Mouse (Mus musculus): ENCODE measurements at regions not wholly inside any gene's neighbourhood (a gene's known extent, or its start where the extent isn't known, plus 50 kb on each side); places are given as distances from the start of the nearest gene placed in this dataset.

GRCm38 (mm10) chr13:57291737-57292490 lies 396.1 kb upstream of the Trpc7 start:
- Histone ChIP-seq H3K9ac (replicated peaks) (no peak overlapping the region), H3K4me3 (ENCODE audit: insufficient read depth in 1 of 2, low read depth in 2 of 2, low read length in 2 of 2) (no peak overlapping the region), H3K9me3 (ENCODE audit: control insufficient read depth, low read length) (no peaks in the 10 kb centered on the region), H3K27me3 (ENCODE audit: control insufficient read depth, insufficient read depth, low read length) (no peaks in the 10 kb centered on the region), H3K27ac (no peak overlapping the region), H3K36me3 (replicated peaks; ENCODE audit: control insufficient read depth, insufficient read depth, low read depth) (no peaks in the 10 kb centered on the region), H3K4me1 (replicated peaks; ENCODE audit: control insufficient read depth in 2 of 2, insufficient read depth in 2 of 2, low read length in 1 of 2) (no peaks in the 10 kb centered on the region), H3K4me2 (ENCODE audit: low read depth) (no peak overlapping the region)
- 62% methylated on average over 9 of the region's 9 CpGs for WGBS (ENCODE audit: insufficient replicate concordance)
- DNase-seq (ENCODE audit: low read depth in 3 of 3, low spot score in 3 of 3) (no peak), ATAC-seq (ENCODE audit: insufficient read depth) (no peak)
- TF ChIP-seq EP300 (IDR thresholded peaks at IDR 0.05; ENCODE audit: low read depth) (no peak), CTCF (IDR thresholded peaks at IDR 0.05; ENCODE audit: low read depth) (no peak)

GRCm38 (mm10) chr13:57286168-57286567 lies 390.4 kb upstream of the Trpc7 start:
- TF ChIP-seq EP300 (IDR thresholded peaks at IDR 0.05; ENCODE audit: low read depth) (no peak), CTCF (IDR thresholded peaks at IDR 0.05; ENCODE audit: low read depth) (no peak)
- WGBS (ENCODE audit: insufficient replicate concordance), result 68% methylated on average over 2 of the region's 2 CpGs
- DNase-seq (ENCODE audit: low read depth in 3 of 3, low spot score in 3 of 3), result no peak

GRCm38 (mm10) chr13:57282816-57283215 lies 387.0 kb upstream of the Trpc7 start:
- WGBS (ENCODE audit: insufficient replicate concordance), result 26% methylated on average over 8 of the region's 8 CpGs
- no peak overlapping the region for H3K4me2 ChIP-seq (ENCODE audit: low read depth)

More at GRCm38 (mm10) chr13:57286168-57286567, 390.4 kb upstream of the Trpc7 start:
- Histone ChIP-seq H3K27ac (no peak overlapping the region), H3K27me3 (ENCODE audit: control insufficient read depth, insufficient read depth, low read length) (no peaks in the 10 kb centered on the region), H3K4me1 (replicated peaks; ENCODE audit: control insufficient read depth in 2 of 2, insufficient read depth in 2 of 2, low read length in 1 of 2) (no peaks in the 10 kb centered on the region), H3K36me3 (replicated peaks; ENCODE audit: control insufficient read depth, insufficient read depth, low read depth) (no peaks in the 10 kb centered on the region), H3K9ac (replicated peaks) (no peak overlapping the region), H3K9me3 (ENCODE audit: control insufficient read depth, low read length) (no peaks in the 10 kb centered on the region), H3K4me2 (ENCODE audit: low read depth) (no peak overlapping the region), H3K4me3 (ENCODE audit: insufficient read depth in 1 of 2, low read depth in 2 of 2, low read length in 2 of 2) (no peak overlapping the region)
- no peak for ATAC-seq (ENCODE audit: insufficient read depth)

GRCm38 (mm10) chr13:57281941-57282710 lies 386.3 kb upstream of the Trpc7 start:
- Histone ChIP-seq H3K27me3 (ENCODE audit: control insufficient read depth, insufficient read depth, low read length) (no peaks in the 10 kb centered on the region), H3K36me3 (replicated peaks; ENCODE audit: control insufficient read depth, insufficient read depth, low read depth) (no peaks in the 10 kb centered on the region), H3K27ac (no peak overlapping the region), H3K9me3 (ENCODE audit: control insufficient read depth, low read length) (no peaks in the 10 kb centered on the region), H3K9ac (replicated peaks) (no peak overlapping the region), H3K4me1 (replicated peaks; ENCODE audit: control insufficient read depth in 2 of 2, insufficient read depth in 2 of 2, low read length in 1 of 2) (no peaks in the 10 kb centered on the region), H3K4me2 (ENCODE audit: low read depth) (no peak overlapping the region), H3K4me3 (ENCODE audit: insufficient read depth in 1 of 2, low read depth in 2 of 2, low read length in 2 of 2) (no peak overlapping the region)
- TF ChIP-seq CTCF (IDR thresholded peaks at IDR 0.05; ENCODE audit: low read depth) (no peak), EP300 (IDR thresholded peaks at IDR 0.05; ENCODE audit: low read depth) (no peak)
- WGBS (ENCODE audit: insufficient replicate concordance), result 38% methylated on average over 24 of the region's 24 CpGs
- no peak for DNase-seq (ENCODE audit: low read depth in 3 of 3, low spot score in 3 of 3)
- ATAC-seq (ENCODE audit: insufficient read depth), result no peak

More at GRCm38 (mm10) chr13:57282816-57283215, 387.0 kb upstream of the Trpc7 start:
- Histone ChIP-seq H3K9ac (replicated peaks) (no peak overlapping the region), H3K4me1 (replicated peaks; ENCODE audit: control insufficient read depth in 2 of 2, insufficient read depth in 2 of 2, low read length in 1 of 2) (no peaks in the 10 kb centered on the region), H3K4me3 (ENCODE audit: insufficient read depth in 1 of 2, low read depth in 2 of 2, low read length in 2 of 2) (no peak overlapping the region), H3K9me3 (ENCODE audit: control insufficient read depth, low read length) (no peaks in the 10 kb centered on the region), H3K27me3 (ENCODE audit: control insufficient read depth, insufficient read depth, low read length) (no peaks in the 10 kb centered on the region), H3K36me3 (replicated peaks; ENCODE audit: control insufficient read depth, insufficient read depth, low read depth) (no peaks in the 10 kb centered on the region), H3K27ac (no peak overlapping the region)
- TF ChIP-seq EP300 (IDR thresholded peaks at IDR 0.05; ENCODE audit: low read depth) (no peak), CTCF (IDR thresholded peaks at IDR 0.05; ENCODE audit: low read depth) (no peak)
- DNase-seq (ENCODE audit: low read depth in 3 of 3, low spot score in 3 of 3) (no peak), ATAC-seq (ENCODE audit: insufficient read depth) (no peak)

- no peaks in the 10 kb centered on the region for H3K36me3 ChIP-seq (replicated peaks; ENCODE audit: control insufficient read depth, insufficient read depth, low read depth)
- no peak overlapping the region for H3K27ac ChIP-seq
- WGBS (ENCODE audit: insufficient replicate concordance), result 20% methylated on average over 3 of the region's 3 CpGs
- H3K9ac ChIP-seq (replicated peaks), result no peak overlapping the region
- no peaks in the 10 kb centered on the region for H3K4me1 ChIP-seq (replicated peaks; ENCODE audit: control insufficient read depth in 2 of 2, insufficient read depth in 2 of 2, low read length in 1 of 2)
- no peak overlapping the region for H3K4me2 ChIP-seq (ENCODE audit: low read depth)
- no peak overlapping the region for H3K4me3 ChIP-seq (ENCODE audit: insufficient read depth in 1 of 2, low read depth in 2 of 2, low read length in 2 of 2)
- ATAC-seq (ENCODE audit: insufficient read depth) (no peak), DNase-seq (ENCODE audit: low read depth in 3 of 3, low spot score in 3 of 3) (peak in 1 of 3 experiments; percentile 7)
- H3K27me3 ChIP-seq (ENCODE audit: control insufficient read depth, insufficient read depth, low read length), result no peaks in the 10 kb centered on the region
- no peaks in the 10 kb centered on the region for H3K9me3 ChIP-seq (ENCODE audit: control insufficient read depth, low read length)
- TF ChIP-seq CTCF (IDR thresholded peaks at IDR 0.05; ENCODE audit: low read depth) (peak; percentile 62), EP300 (IDR thresholded peaks at IDR 0.05; ENCODE audit: low read depth) (no peak)
Measured at GRCm38 (mm10) chr13:57281504-57281903, 385.7 kb upstream of the Trpc7 start.
